Mouse (Mus musculus): ENCODE results near the gene Pitx1.

DNA sequence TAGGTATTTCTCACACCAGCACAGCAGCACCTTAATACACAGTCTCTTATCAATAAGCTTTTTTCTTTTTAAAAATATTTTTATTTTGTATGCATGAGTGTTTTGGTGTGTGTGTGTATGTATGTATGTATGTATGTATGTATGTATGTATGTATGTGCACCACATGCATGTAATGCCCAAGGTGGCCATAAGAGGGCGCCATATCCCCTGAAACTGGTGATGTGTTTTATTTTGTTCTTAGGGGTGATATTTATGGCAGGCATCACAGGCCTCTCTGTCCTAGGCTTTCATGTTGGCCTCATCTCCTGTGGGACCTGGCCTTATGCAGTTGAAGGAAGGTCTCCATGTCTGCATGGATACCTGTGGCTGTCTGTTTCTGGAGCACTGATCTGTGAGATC lies 34.0 kb upstream of the Pitx1 start:
- TF ChIP-seq CTCF (IDR thresholded peaks at IDR 0.05; ENCODE audit: low read depth, low read length) (peak; percentile 25; the same call in 1 of the 2 replicates), POLR2A (IDR thresholded peaks at IDR 0.05; ENCODE audit: extremely low read depth, insufficient read depth, low read length) (no peak)
